Mouse (Mus musculus) neural tube, embryonic 11.5 days (tissue): Measurements from ENCODE around the gene Hs6st2. TPM values are rescaled to one million over a fixed set of nuclear protein-coding genes. Genes with fewer than 3 reads are reported as not detected.

Source experiments
- ATAC-seq: fragments of 200-750 bp; cut with Nextera tagmentation; 2 replicates; pipeline ENCODE4 v1.8.0; 2017; ENCODE audit warnings: moderate number of reproducible peaks, mild to moderate bottlenecking, moderate TSS enrichment, moderate library complexity; ENCODE audit not compliant: insufficient read depth, low FRiP score, low TSS enrichment
- DNase-seq: peaks from one replicate; pipeline ENCODE4 v3.0.0-alpha.2; 2015; ENCODE audit warnings: low spot score
- H3K27ac ChIP-seq: fragments of 300-500 bp; sonication (generic); 2 replicates; pipeline ENCODE4 v1.5.1; 2014; ENCODE audit warnings: low read depth, mild to moderate bottlenecking, low read length
- H3K27me3 ChIP-seq: fragments of 300-500 bp; sonication (generic); 2 replicates; pipeline ENCODE4 v1.6.1; 2014; ENCODE audit warnings: mild to moderate bottlenecking, low read length, mixed read lengths; ENCODE audit not compliant: control insufficient read depth, insufficient read depth
- H3K36me3 ChIP-seq: fragments of 300-500 bp; sonication (generic); 2 replicates; pipeline ENCODE4 v1.6.1; 2014; ENCODE audit warnings: mild to moderate bottlenecking, low read length, moderate library complexity, mixed read lengths; ENCODE audit not compliant: control insufficient read depth, insufficient read depth
- H3K4me1 ChIP-seq: fragments of 300-500 bp; sonication (generic); 2 replicates; pipeline ENCODE4 v1.6.1; 2014; ENCODE audit warnings: low read length, mixed read lengths; ENCODE audit not compliant: control insufficient read depth, insufficient read depth
- H3K4me2 ChIP-seq: fragments of 300-500 bp; sonication (generic); 2 replicates; pipeline ENCODE4 v1.6.1; 2014; ENCODE audit warnings: low read depth, mild to moderate bottlenecking, moderate library complexity
- H3K4me3 ChIP-seq: fragments of 300-500 bp; sonication (generic); 2 replicates; pipeline ENCODE4 v1.5.1; 2014; ENCODE audit warnings: low read depth, low read length
- H3K9ac ChIP-seq: fragments of 300-500 bp; sonication (generic); 2 replicates; pipeline ENCODE4 v1.6.1; 2014; ENCODE audit warnings: mild to moderate bottlenecking, low read length
- H3K9me3 ChIP-seq: fragments of 300-500 bp; sonication (generic); 2 replicates; pipeline ENCODE4 v1.6.1; 2016; ENCODE audit warnings: low read length; ENCODE audit not compliant: control insufficient read depth
- WGBS: fragments of 180-500 bp; shearing (Covaris S2); extraction: QIAGEN DNeasy Blood & Tissue Kit; methylation state at CpG from one replicate; pipeline ENCODE4 v1.1.7; 2014; 5-methylcytosine and 5-hydroxymethylcytosine counted together
- polyA plus RNA-seq: library from polyadenylated mRNA; unstranded; fragments of >200 nt; fragmentation: Nextera tagmentation; extraction: Ambion mirVana; gene quantifications from 2 replicates; pipeline ENCODE4 v1.2.1, GENCODE M21; 2014

Hs6st2 gene
- polyA plus RNA-seq, 1 experiment from 2014 or later = 16.8 TPM

GRCm38 (mm10) chrX:51606231-51606863 lies 75.3 kb downstream of the Hs6st2 start:
- H3K9me3 ChIP-seq = no peaks in the 10 kb centered on the region

GRCm38 (mm10) chrX:51592751-51593150 lies 88.9 kb downstream of the Hs6st2 start:
- H3K9ac ChIP-seq = no peak overlapping the region
- ATAC-seq (no peak), DNase-seq (no peak)
- H3K4me3 ChIP-seq = no peak overlapping the region
- WGBS = 100% methylated on average over 1 of the region's 1 CpGs
- no peak overlapping the region for H3K4me2 ChIP-seq
- H3K4me1 ChIP-seq = no peaks in the 10 kb centered on the region
- no peak overlapping the region for H3K27ac ChIP-seq
- H3K9me3 ChIP-seq = no peaks in the 10 kb centered on the region
- H3K27me3 ChIP-seq = no peaks in the 10 kb centered on the region
- H3K36me3 ChIP-seq = no peaks in the 10 kb centered on the region

More at GRCm38 (mm10) chrX:51606231-51606863, 75.3 kb downstream of the Hs6st2 start:
- 87% methylated on average over 6 of the region's 6 CpGs for WGBS
- Histone ChIP-seq H3K27ac (no peak overlapping the region), H3K4me3 (no peak overlapping the region), H3K4me1 (no peaks in the 10 kb centered on the region), H3K9ac (no peak overlapping the region), H3K27me3 (no peaks in the 10 kb centered on the region), H3K4me2 (no peak overlapping the region), H3K36me3 (no peaks in the 10 kb centered on the region)
- DNase-seq (no peak), ATAC-seq (no peak)

- Histone ChIP-seq H3K27me3 (no peaks in the 10 kb centered on the region), H3K4me3 (no peak overlapping the region), H3K36me3 (no peaks in the 10 kb centered on the region), H3K9me3 (no peaks in the 10 kb centered on the region), H3K9ac (no peak overlapping the region), H3K4me1 (no peaks in the 10 kb centered on the region), H3K27ac (no peak overlapping the region), H3K4me2 (no peak overlapping the region)
- WGBS = 89% methylated on average over 8 of the region's 8 CpGs
- DNase-seq (no peak), ATAC-seq (no peak)
These were observed 91.1 kb downstream of the Hs6st2 start for GRCm38 (mm10) chrX:51590448-51591010.

GRCm38 (mm10) chrX:51585444-51585843 lies 96.2 kb downstream of the Hs6st2 start:
- ATAC-seq (no peak), DNase-seq (no peak)
- Histone ChIP-seq H3K36me3 (no peaks in the 10 kb centered on the region), H3K4me2 (no peak overlapping the region), H3K4me3 (no peak overlapping the region), H3K9me3 (no peaks in the 10 kb centered on the region), H3K27ac (no peak overlapping the region), H3K4me1 (no peaks in the 10 kb centered on the region), H3K27me3 (no peaks in the 10 kb centered on the region), H3K9ac (no peak overlapping the region)
- 80% methylated on average over 3 of the region's 3 CpGs for WGBS

- no peaks in the 10 kb centered on the region for H3K27me3 ChIP-seq
- H3K9me3 ChIP-seq = no peaks in the 10 kb centered on the region
- H3K9ac ChIP-seq = no peak overlapping the region
- WGBS = 81% methylated on average over 3 of the region's 3 CpGs
- H3K4me1 ChIP-seq = no peaks in the 10 kb centered on the region
- DNase-seq = no peak
- H3K27ac ChIP-seq = no peak overlapping the region
- H3K4me3 ChIP-seq = no peak overlapping the region
- ATAC-seq = no peak
- H3K4me2 ChIP-seq = no peak overlapping the region
- no peaks in the 10 kb centered on the region for H3K36me3 ChIP-seq
These were observed 100.0 kb downstream of the Hs6st2 start for GRCm38 (mm10) chrX:51581704-51582103.

- H3K9me3 ChIP-seq = no peaks in the 10 kb centered on the region
- H3K9ac ChIP-seq = no peak overlapping the region
- H3K36me3 ChIP-seq = no peaks in the 10 kb centered on the region
- DNase-seq (no peak), ATAC-seq (no peak)
- 53% methylated on average over 1 of the region's 1 CpGs for WGBS
- no peaks in the 10 kb centered on the region for H3K27me3 ChIP-seq
- no peaks in the 10 kb centered on the region for H3K4me1 ChIP-seq
- no peak overlapping the region for H3K27ac ChIP-seq
- no peak overlapping the region for H3K4me3 ChIP-seq
- H3K4me2 ChIP-seq = no peak overlapping the region
These were observed 119.8 kb downstream of the Hs6st2 start for GRCm38 (mm10) chrX:51561880-51562279.

GRCm38 (mm10) chrX:51539626-51540025 lies 142.0 kb downstream of the Hs6st2 start:
- Histone ChIP-seq H3K27me3 (no peaks in the 10 kb centered on the region), H3K9ac (no peak overlapping the region), H3K36me3 (no peaks in the 10 kb centered on the region), H3K4me1 (no peaks in the 10 kb centered on the region), H3K4me2 (no peak overlapping the region), H3K9me3 (no peaks in the 10 kb centered on the region), H3K4me3 (no peak overlapping the region), H3K27ac (no peak overlapping the region)
- no peak for DNase-seq
- ATAC-seq = no peak
- 91% methylated on average over 5 of the region's 5 CpGs for WGBS

GRCm38 (mm10) chrX:51537082-51537481 lies 144.6 kb downstream of the Hs6st2 start:
- no peak for ATAC-seq
- Histone ChIP-seq H3K27me3 (no peaks in the 10 kb centered on the region), H3K9me3 (no peaks in the 10 kb centered on the region), H3K36me3 (no peaks in the 10 kb centered on the region), H3K27ac (no peak overlapping the region), H3K4me2 (no peak overlapping the region), H3K4me3 (no peak overlapping the region), H3K9ac (no peak overlapping the region), H3K4me1 (no peaks in the 10 kb centered on the region)
- DNase-seq = no peak
- 88% methylated on average over 3 of the region's 3 CpGs for WGBS

- WGBS = 94% methylated on average over 6 of the region's 6 CpGs
These were observed 146.4 kb downstream of the Hs6st2 start for GRCm38 (mm10) chrX:51535226-51535625.

More at GRCm38 (mm10) chrX:51535226-51535625, 146.4 kb downstream of the Hs6st2 start:
- H3K4me2 ChIP-seq = no peak overlapping the region
- no peak overlapping the region for H3K9ac ChIP-seq
- no peak for DNase-seq
- no peaks in the 10 kb centered on the region for H3K36me3 ChIP-seq
- no peak overlapping the region for H3K4me3 ChIP-seq
- no peak overlapping the region for H3K27ac ChIP-seq
- no peaks in the 10 kb centered on the region for H3K9me3 ChIP-seq
- H3K4me1 ChIP-seq = no peaks in the 10 kb centered on the region
- ATAC-seq = no peak
- no peaks in the 10 kb centered on the region for H3K27me3 ChIP-seq
